Mouse (Mus musculus) embryonic facial prominence, embryonic 15.5 days (tissue): Measurements from ENCODE around the gene Pitx3. TPM values are rescaled to one million over a fixed set of nuclear protein-coding genes. Genes with fewer than 3 reads are reported as not detected.
A peak's percentile ranks its signal among the peaks of the same experiment; 100 is the strongest.
"Not testable (repeated sequence)": the region's sequence is repeated elsewhere in the genome, so short reads cannot be mapped to it uniquely, and the experiment has no call there.

ENCODE experiments used
- ATAC-seq: fragments of 200-750 bp; cut with Nextera tagmentation; 2 replicates; pipeline ENCODE4 v1.8.0; 2017; ENCODE audit warnings: low read depth, moderate TSS enrichment; ENCODE audit not compliant: insufficient number of reproducible peaks, low FRiP score, low TSS enrichment
- H3K27ac ChIP-seq: fragments of 300-500 bp; sonication (generic); replicated peaks from 2 replicates; pipeline ENCODE4 v1.5.1; 2015; ENCODE audit warnings: mild to moderate bottlenecking, inconsistent platforms
- H3K27me3 ChIP-seq: fragments of 300-500 bp; sonication (generic); 2 replicates; pipeline ENCODE4 v1.6.1; 2015; ENCODE audit warnings: inconsistent platforms
- H3K36me3 ChIP-seq: fragments of 300-500 bp; sonication (generic); 2 replicates; pipeline ENCODE4 v1.6.1; 2015; ENCODE audit warnings: mild to moderate bottlenecking, inconsistent platforms
- H3K4me1 ChIP-seq: fragments of 300-500 bp; sonication (generic); 2 replicates; pipeline ENCODE4 v1.6.1; 2015; ENCODE audit warnings: inconsistent platforms
- H3K4me2 ChIP-seq: fragments of 300-500 bp; sonication (generic); replicated peaks from 2 replicates; pipeline ENCODE4 v1.6.1; 2015; ENCODE audit warnings: mild to moderate bottlenecking, inconsistent platforms
- H3K4me3 ChIP-seq: fragments of 300-500 bp; sonication (generic); replicated peaks from 2 replicates; pipeline ENCODE4 v1.5.1; 2015; ENCODE audit warnings: mild to moderate bottlenecking, inconsistent platforms
- H3K9ac ChIP-seq: fragments of 300-500 bp; sonication (generic); 2 replicates; pipeline ENCODE4 v1.6.1; 2015; ENCODE audit warnings: inconsistent platforms
- H3K9me3 ChIP-seq: fragments of 300-500 bp; sonication (generic); replicated peaks from 2 replicates; pipeline ENCODE4 v1.6.1; 2016; ENCODE audit warnings: inconsistent platforms
- WGBS: fragments of 180-500 bp; shearing (Covaris S2); methylation state at CpG from one replicate; pipeline ENCODE4 v1.1.7; 2015; 5-methylcytosine and 5-hydroxymethylcytosine counted together
- polyA plus RNA-seq: library from polyadenylated mRNA; unstranded; fragments of >200 nt; fragmentation: Nextera tagmentation; extraction: Ambion mirVana; gene quantifications from 2 replicates; pipeline ENCODE4 v1.2.1, GENCODE M21; 2015

The Pitx3 gene
- polyA plus RNA-seq, 1 experiment from 2014 or later, result 10.4 TPM

GRCm38 (mm10) chr19:46131694-46132525 lies 16.2 kb downstream of the Pitx3 start, which contains the start of gene Elovl3:
Gene Elovl3 (plus strand): TSS chr19:46131897.
- 2% methylated on average over 31 of the region's 31 CpGs for WGBS

GRCm38 (mm10) chr19:46131283-46131682 lies 16.8 kb downstream of the Pitx3 start:
- H3K4me2 ChIP-seq, result peak overlapping the region; percentile 48
- no peak overlapping the region for H3K9ac ChIP-seq
- H3K36me3 ChIP-seq, result no peaks in the 10 kb centered on the region
- ATAC-seq, result no peak
- H3K4me1 ChIP-seq, result peaks cover 18% of the 10 kb centered on the region
- WGBS, result 15% methylated on average over 6 of the region's 8 CpGs
- no peak overlapping the region for H3K27ac ChIP-seq
- H3K27me3 ChIP-seq, result peaks cover 57% of the 10 kb centered on the region
- H3K4me3 ChIP-seq, result peak overlapping the region; percentile 33
- no peaks in the 10 kb centered on the region for H3K9me3 ChIP-seq

More at GRCm38 (mm10) chr19:46131694-46132525, 16.2 kb downstream of the Pitx3 start, which contains the start of gene Elovl3:
- H3K27ac ChIP-seq, result no peak within 1 kb of the TSS
- ATAC-seq, result 0 out of 2 replicates have a peak, but pooled peaks have one; percentile 51
- peak within 1 kb of the TSS; percentile 48 for H3K4me2 ChIP-seq
- H3K9me3 ChIP-seq, result no peaks in the 10 kb centered on the region
- H3K4me3 ChIP-seq, result peak within 1 kb of the TSS; percentile 33
- no peak within 1 kb of the TSS for H3K9ac ChIP-seq
- peaks cover 24% of the 10 kb centered on the region for H3K4me1 ChIP-seq
- no peaks in the 10 kb centered on the region for H3K36me3 ChIP-seq
- peaks cover 63% of the 10 kb centered on the region for H3K27me3 ChIP-seq

GRCm38 (mm10) chr19:46129737-46130136 lies 18.4 kb downstream of the Pitx3 start:
- H3K27me3 ChIP-seq, result peaks cover 42% of the 10 kb centered on the region
- WGBS, result 69% methylated on average over 6 of the region's 6 CpGs
- ATAC-seq, H3K4me3 ChIP-seq, H3K9ac ChIP-seq, H3K27ac ChIP-seq, H3K9me3 ChIP-seq, H3K36me3 ChIP-seq, H3K4me2 ChIP-seq, H3K4me1 ChIP-seq: not testable (repeated sequence)

GRCm38 (mm10) chr19:46126301-46126700 lies 21.8 kb downstream of the Pitx3 start:
- WGBS, result 87% methylated on average over 4 of the region's 4 CpGs
- H3K36me3 ChIP-seq, result no peaks in the 10 kb centered on the region
- no peak overlapping the region for H3K4me3 ChIP-seq
- no peak for ATAC-seq
- no peak overlapping the region for H3K9ac ChIP-seq
- H3K27me3 ChIP-seq, result peaks cover 11% of the 10 kb centered on the region
- H3K4me1 ChIP-seq, result no peaks in the 10 kb centered on the region
- no peak overlapping the region for H3K27ac ChIP-seq
- H3K4me2 ChIP-seq, result no peak overlapping the region
- no peaks in the 10 kb centered on the region for H3K9me3 ChIP-seq

- H3K27me3 ChIP-seq, result no peaks in the 10 kb centered on the region; the same call in none of the 2 replicates
- ATAC-seq, result no peak
- no peak overlapping the region for H3K9ac ChIP-seq
- H3K4me3 ChIP-seq, result no peak overlapping the region
- no peak overlapping the region for H3K27ac ChIP-seq
- H3K4me1 ChIP-seq, result no peaks in the 10 kb centered on the region
- H3K36me3 ChIP-seq, result no peaks in the 10 kb centered on the region
- H3K4me2 ChIP-seq, result no peak overlapping the region
- no peaks in the 10 kb centered on the region for H3K9me3 ChIP-seq
Measured at GRCm38 (mm10) chr19:46124651-46125050, 23.5 kb downstream of the Pitx3 start.

GRCm38 (mm10) chr19:46123876-46124275 lies 24.2 kb downstream of the Pitx3 start:
- Histone ChIP-seq H3K4me1 (no peaks in the 10 kb centered on the region), H3K9me3 (no peaks in the 10 kb centered on the region), H3K27ac (no peak overlapping the region), H3K36me3 (no peaks in the 10 kb centered on the region), H3K27me3 (no peaks in the 10 kb centered on the region; the same call in none of the 2 replicates), H3K4me3 (no peak overlapping the region), H3K4me2 (no peak overlapping the region), H3K9ac (no peak overlapping the region)
- no peak for ATAC-seq
- WGBS, result 77% methylated on average over 3 of the region's 3 CpGs

- no peaks in the 10 kb centered on the region for H3K9me3 ChIP-seq
- H3K9ac ChIP-seq, result no peak overlapping the region
- no peaks in the 10 kb centered on the region for H3K4me1 ChIP-seq
- ATAC-seq, result no peak
- H3K36me3 ChIP-seq, result no peaks in the 10 kb centered on the region
- no peak overlapping the region for H3K4me3 ChIP-seq
- H3K27ac ChIP-seq, result no peak overlapping the region
- H3K27me3 ChIP-seq, result no peaks in the 10 kb centered on the region; the same call in 1 of the 2 replicates
- WGBS, result 73% methylated on average over 6 of the region's 6 CpGs
- H3K4me2 ChIP-seq, result no peak overlapping the region
Measured at GRCm38 (mm10) chr19:46120872-46121271, 27.3 kb downstream of the Pitx3 start.

GRCm38 (mm10) chr19:46119458-46119857 lies 28.7 kb downstream of the Pitx3 start:
- 90% methylated on average over 3 of the region's 3 CpGs for WGBS
- Histone ChIP-seq H3K27ac (no peak overlapping the region), H3K4me1 (no peaks in the 10 kb centered on the region), H3K9me3 (no peaks in the 10 kb centered on the region), H3K4me3 (no peak overlapping the region), H3K9ac (no peak overlapping the region), H3K36me3 (no peaks in the 10 kb centered on the region), H3K27me3 (no peaks in the 10 kb centered on the region; the same call in 1 of the 2 replicates), H3K4me2 (no peak overlapping the region)
- ATAC-seq, result no peak

GRCm38 (mm10) chr19:46114617-46115016 lies 33.5 kb downstream of the Pitx3 start:
- no peak overlapping the region for H3K4me2 ChIP-seq
- no peaks in the 10 kb centered on the region for H3K9me3 ChIP-seq
- H3K4me3 ChIP-seq, result no peak overlapping the region
- H3K27me3 ChIP-seq, result no peaks in the 10 kb centered on the region
- ATAC-seq, result no peak
- no peaks in the 10 kb centered on the region for H3K4me1 ChIP-seq
- no peak overlapping the region for H3K9ac ChIP-seq
- H3K27ac ChIP-seq, result no peak overlapping the region
- H3K36me3 ChIP-seq, result no peaks in the 10 kb centered on the region
- WGBS, result 48% methylated on average over 4 of the region's 4 CpGs

- Histone ChIP-seq H3K9me3 (no peaks in the 10 kb centered on the region), H3K36me3 (no peaks in the 10 kb centered on the region), H3K27me3 (no peaks in the 10 kb centered on the region), H3K4me1 (no peaks in the 10 kb centered on the region), H3K4me3 (no peak overlapping the region), H3K27ac (no peak overlapping the region), H3K4me2 (no peak overlapping the region), H3K9ac (no peak overlapping the region)
- no peak for ATAC-seq
- WGBS, result 85% methylated on average over 5 of the region's 5 CpGs
Measured at GRCm38 (mm10) chr19:46110781-46111180, 37.3 kb downstream of the Pitx3 start.

- Histone ChIP-seq H3K27me3 (no peaks in the 10 kb centered on the region), H3K9ac (no peak overlapping the region), H3K9me3 (no peaks in the 10 kb centered on the region), H3K4me1 (no peaks in the 10 kb centered on the region), H3K4me2 (no peak overlapping the region), H3K27ac (no peak overlapping the region), H3K36me3 (no peaks in the 10 kb centered on the region), H3K4me3 (no peak overlapping the region)
- no peak for ATAC-seq
- 94% methylated on average over 2 of the region's 2 CpGs for WGBS
Measured at GRCm38 (mm10) chr19:46110214-46110613, 37.9 kb downstream of the Pitx3 start.

GRCm38 (mm10) chr19:46104187-46104557 lies 44.0 kb downstream of the Pitx3 start:
- WGBS, result 69% methylated on average over 2 of the region's 2 CpGs

More at GRCm38 (mm10) chr19:46104187-46104557, 44.0 kb downstream of the Pitx3 start:
- H3K36me3 ChIP-seq, result no peaks in the 10 kb centered on the region
- no peaks in the 10 kb centered on the region for H3K9me3 ChIP-seq
- H3K27me3 ChIP-seq, result no peaks in the 10 kb centered on the region
- H3K9ac ChIP-seq, result no peak overlapping the region
- H3K4me2 ChIP-seq, result no peak overlapping the region
- no peaks in the 10 kb centered on the region for H3K4me1 ChIP-seq
- H3K27ac ChIP-seq, result no peak overlapping the region
- H3K4me3 ChIP-seq, result no peak overlapping the region
- ATAC-seq, result no peak
